Mouse (Mus musculus) layer of hippocampus, adult 18-20 months (tissue): ENCODE measurements around the gene Plch2. TPM values are rescaled to one million over a fixed set of nuclear protein-coding genes. Genes with fewer than 3 reads are reported as not detected.

Experiments
- DNase-seq, 2 experiments: peaks; one replicate each; pipeline ENCODE4 v3.0.0; 2022; ENCODE audit warnings: low spot score in 2 of 2
- total RNA-seq, 2 experiments: library from RNA; stranded (reverse); gene quantifications; 2 replicates each; pipeline ENCODE4 v1.2.3; 2021

The Plch2 gene
- total RNA-seq, 2 experiments from 2014 or later, result 93.4 to 102 TPM

DNA sequence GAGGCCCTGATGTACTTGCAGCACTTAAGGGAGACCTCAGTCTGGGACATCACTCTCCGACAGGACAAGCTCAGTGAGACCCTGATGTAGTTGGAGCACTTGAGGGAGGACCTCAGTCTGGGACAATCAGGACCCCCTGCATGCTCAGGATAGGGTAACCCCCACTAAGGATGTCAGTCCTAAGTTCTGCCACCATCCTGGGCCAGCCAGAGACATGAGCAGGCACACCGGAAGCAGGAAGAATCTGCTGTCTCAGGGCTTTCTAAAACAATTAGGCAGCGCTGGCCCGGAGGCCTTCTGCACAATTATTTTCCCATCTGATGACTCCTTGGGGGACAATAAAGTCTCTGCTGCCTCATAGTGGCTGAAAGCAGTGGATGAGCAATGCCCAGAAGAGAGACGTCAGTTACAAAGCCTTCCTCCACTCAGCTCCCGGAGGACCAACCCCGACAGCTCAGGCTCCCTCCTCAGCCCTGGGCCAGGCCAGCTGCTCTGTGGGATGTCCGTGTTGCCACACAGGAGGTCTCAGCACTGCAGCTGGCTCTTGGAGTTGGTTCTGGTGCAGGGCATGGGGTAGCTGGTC lies 59.9 kb downstream of the Plch2 start:
- DNase-seq, result no peak

DNA sequence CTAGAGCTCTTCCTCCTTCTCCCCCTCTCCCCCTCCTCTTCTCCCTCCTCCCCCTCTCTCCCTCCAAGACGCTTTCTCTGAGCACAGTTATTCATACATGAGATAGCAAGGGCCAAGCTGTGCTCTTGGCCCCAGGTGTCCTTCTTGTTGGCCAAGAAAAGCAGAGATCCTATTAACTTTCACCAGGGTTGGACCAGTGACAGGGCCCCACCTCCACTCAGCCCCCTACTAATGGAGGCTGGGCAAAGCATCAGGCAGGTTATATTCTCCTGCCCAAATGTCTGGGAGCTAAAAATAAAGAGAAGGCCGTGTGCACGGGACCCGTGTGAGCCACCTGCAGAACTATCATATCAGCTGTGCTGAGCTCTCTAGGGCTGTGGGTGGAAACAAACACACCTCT lies 61.7 kb downstream of the Plch2 start:
- DNase-seq, result no peak

DNA sequence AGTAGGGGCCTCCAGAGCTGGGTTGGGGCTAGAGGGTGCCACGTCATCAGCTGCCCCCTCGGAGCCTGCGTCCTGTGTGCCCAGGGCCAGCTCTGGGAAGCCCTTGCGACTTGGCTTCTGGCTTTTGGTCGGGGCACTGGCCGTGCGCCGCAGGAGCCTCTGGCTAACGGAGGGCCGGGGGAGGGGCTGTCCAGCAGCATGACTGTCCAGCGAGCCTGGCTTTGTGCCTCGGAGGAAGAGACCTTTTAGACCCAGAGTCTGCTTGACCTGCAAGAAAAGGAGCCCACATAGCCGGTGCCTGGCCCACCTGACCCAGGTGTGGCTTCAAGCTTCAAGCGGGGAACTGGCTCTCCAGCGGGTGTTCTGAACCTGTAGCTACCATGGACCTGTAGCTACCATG lies 69.8 kb downstream of the Plch2 start:
- DNase-seq, result no peak

DNA sequence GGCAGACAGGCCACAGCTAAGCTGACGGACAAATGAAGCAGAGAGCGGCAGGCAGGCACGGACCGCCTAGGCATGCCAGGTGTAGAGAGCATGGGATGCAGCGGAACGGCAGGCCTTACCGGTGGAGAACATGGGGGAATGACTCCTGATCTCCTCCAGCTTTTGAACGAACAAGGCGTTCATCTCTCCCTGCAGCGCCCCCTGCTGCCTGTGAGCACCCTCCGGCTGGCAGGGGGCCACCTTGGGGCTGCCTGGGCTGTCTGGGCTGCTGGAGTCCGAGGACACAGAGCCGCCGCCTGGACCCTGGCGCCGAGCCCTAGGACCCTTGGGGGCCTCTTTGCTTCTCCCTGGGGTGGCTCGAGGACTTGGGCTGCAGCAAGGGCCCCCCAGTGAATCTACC lies 70.5 kb downstream of the Plch2 start:
- peak; percentile 68 to 88 for DNase-seq

DNA sequence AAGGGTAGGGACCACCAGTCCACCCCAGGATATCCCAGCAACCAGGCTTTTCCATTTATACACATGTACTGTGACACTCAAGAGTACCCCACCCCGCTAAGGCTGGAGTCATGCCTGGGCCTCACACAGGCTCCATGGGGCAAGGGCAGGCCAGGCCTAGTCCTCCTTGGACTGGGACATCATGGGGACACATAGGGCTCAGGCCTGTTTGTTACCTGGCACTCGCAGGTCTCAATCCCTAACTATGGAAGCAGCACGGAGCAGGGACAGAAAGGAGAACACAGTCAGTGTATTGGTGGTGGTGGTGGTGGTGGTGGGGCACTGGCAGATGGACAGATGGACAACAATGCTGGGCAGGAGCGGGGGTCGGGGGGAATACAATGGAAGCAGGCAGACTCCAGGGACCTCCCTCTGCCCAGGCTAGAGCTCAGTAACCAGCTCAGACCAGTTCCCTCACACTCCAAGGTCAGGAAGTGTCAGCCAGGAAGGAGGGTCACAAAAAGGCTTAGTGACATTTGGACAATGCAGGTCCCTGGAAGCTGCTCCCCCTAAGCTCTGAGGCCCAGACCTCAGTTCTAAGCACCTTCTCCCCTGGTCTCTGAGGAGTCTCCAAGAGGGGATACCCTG lies 71.3 kb downstream of the Plch2 start:
- no peak for DNase-seq

DNA sequence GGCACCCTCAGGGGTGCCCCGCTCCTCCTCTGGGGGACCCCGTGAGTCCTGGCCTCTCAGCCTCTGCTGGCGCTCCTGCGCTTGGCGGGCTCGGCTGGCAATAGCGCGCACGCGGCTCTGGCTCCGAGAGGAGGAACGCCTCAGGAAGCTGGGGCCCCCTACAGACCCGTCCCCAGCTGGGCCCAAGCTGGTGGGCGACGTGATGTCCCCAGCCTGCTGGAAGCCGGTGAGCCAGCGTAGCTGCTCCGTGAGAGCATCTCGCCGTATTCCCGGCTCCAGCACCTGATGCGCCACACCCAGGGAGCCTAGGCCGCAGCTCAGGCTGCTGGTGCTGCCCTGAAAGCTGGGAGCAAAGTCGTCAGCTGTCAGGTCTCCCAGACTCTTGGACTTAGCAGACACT lies 72.8 kb downstream of the Plch2 start:
- no peak for DNase-seq

DNA sequence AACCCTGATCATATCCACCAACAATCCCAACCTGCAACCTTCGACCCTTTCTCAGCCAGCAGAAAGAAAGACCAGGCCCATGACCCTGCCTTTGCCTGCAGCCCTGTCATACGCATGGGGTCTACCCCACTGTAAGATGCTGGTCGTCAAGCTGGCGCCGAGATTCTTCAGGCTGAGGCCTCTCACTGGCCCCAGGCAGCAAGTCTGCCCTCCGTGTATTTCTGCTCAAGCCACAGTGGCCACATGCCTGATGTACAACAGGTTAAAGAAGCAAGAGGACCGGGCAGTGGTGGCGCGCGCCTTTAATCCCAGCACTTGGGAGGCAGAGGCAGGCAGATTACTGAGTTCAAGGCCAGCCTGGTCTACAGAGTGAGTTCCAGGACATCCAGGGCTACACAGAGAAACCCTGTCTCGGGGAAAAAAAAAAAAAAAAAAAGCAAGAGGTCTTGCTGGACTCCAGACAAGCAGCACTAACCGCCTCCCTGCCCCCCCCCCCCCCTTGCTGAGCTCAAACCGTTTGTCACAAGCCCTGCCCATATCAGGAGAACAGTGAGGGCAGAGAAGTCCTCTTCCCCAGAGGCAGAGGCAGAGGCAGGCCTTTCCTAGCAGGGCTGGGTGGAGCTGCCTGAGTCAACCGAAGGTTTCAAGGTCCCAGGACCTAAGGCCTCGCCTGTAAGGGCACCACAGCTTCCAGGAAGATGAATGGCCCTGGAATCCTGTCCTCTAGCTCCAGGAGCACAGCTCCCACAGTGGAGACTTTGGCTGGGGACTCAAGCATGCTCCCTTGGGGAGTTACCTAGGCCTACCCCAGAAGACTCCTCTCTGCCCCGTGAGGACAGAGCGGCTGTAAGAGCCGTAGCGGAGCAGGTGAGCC lies 74.1 kb downstream of the Plch2 start:
- DNase-seq, result no peak

DNA sequence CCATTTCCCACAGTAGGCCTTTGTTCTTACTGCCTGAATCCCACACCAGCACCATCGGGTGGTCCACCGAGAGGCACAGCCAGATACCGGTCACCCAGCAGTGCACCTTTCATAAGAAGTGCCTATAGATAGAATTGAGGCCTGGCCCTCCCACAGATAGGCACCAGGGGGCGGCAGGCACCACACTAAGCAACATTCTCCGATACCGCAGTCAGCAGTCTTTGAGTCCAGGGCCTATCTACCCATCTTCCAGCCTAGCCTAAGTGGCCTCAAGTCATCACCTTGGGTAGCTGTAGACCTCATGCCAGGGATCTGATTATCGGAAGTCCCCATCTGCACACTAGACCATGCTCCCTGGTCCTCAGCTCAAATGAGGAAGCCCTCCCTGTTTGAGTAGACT lies 75.1 kb downstream of the Plch2 start:
- DNase-seq, result peak; percentile 56 to 85

DNA sequence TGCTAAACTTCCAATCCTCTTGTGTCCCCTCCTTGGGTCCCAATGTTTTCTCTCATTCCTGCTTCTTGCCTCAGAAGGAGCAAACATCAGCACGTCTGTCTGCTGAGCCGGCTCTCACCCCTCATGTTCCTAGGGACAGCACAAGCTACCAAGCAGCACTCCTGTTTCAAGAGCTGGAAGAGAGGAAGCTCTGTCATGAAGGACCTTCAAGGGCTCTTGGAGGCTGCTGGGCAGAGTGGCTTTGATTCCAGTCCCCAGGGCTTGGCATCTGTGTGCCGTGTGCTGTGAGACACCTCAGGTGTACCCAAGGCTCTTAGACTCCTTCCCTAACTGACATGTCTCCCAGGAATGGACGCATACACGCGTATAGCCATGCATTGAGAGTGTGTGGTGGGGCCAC lies 75.5 kb downstream of the Plch2 start:
- no peak for DNase-seq

DNA sequence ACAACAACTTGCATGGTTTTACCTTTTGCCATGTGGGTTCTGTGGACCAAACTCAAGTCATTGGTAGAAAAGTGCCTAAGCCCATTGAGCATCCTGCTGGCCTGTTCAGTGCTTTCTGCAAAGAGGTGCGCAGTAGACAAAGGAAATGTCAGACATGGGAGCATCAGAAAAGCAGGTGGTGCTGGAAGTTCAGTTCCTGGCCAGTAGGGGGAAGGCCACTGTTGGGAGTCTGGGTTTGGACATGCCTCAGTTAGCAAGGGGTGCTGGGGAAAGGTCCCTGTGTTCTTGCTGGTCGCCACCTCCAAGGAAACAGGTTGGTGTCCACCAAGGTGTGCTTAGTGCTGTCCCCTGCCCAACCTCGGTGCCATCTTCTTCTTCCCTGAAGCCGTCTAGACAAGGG lies 76.5 kb downstream of the Plch2 start:
- no peak for DNase-seq

DNA sequence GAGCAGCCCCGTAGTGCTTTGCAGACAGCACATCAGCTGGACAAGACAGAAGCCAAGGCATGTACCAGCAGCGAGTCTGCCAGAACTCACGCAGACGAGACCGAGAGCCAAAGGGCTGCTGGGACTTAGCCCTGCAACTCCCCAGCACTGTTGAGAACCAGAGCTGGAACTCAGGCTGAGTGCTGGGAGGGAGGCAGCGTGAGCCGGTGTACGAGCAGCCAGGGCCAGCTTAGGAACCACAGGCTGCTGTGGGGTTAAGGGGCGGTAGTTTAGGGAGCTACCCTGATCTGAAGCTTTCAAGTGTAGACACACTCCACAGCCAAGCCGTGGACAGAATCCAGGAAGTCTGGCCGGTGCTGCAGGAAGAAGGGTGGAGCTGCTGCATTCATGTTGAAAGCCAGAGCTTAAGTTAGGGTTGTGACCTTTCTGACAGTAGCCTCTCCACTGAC lies 82.4 kb downstream of the Plch2 start:
- no peak for DNase-seq

DNA sequence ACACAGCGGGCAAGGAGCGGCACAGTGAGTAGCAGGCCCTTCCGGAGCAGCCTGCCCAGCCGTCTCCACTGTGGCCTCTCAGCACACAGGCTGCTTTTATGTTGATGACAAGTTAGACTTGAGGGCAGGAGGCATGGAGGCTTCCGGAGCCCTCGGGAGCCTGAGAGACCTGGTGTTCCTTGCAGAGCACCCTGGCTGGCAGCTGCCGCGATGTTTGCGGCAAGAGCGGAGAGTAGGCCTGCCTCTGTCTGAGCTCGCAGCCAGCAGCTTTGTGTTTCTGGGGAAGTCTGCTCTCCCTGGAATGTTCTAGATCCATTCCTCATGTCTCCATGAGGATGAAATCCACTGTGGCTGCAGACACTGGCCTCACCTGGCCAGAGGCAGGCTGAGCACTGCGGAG lies 84.0 kb downstream of the Plch2 start:
- DNase-seq, result no peak

DNA sequence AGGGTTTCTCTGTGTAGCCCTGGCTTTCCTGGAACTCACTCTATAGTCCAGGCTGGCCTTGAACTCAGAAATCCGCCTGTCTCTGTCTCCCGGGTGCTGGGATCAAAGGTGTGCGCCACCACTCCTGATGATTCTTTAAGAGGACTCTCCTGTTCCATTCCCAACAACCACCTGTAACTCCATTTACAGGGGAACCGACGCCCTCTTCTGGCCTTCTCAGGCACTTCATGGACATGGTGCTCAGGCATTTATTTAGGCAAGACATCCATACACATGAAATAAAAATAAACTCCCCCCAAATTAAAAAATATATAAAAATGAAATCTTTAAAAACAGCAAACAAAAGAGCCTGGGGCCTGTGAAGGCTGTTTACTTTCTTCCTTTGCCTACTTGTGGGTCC lies 89.4 kb downstream of the Plch2 start:
- DNase-seq, result peak in 1 of 2 experiments; percentile 65

DNA sequence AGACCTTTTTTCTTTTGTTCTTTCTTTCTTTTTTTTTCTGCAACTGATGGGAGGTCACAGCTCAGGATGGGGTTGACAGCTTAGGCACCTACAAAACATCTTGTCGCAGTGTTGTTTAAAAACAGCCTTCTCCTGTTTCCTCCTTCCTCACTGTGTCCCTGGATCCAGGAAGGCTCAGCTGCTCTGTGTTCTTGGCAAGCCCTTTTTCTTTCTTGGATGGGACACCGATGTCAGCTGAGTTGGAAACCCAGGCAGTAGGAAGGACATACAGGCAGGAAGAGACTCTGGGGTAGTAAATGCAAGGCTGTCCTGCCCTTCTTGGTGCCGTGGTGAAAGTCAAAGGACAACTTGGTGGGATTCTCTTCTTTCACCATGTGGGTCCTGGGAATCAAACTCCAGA lies 90.7 kb downstream of the Plch2 start:
- DNase-seq, result no peak

DNA sequence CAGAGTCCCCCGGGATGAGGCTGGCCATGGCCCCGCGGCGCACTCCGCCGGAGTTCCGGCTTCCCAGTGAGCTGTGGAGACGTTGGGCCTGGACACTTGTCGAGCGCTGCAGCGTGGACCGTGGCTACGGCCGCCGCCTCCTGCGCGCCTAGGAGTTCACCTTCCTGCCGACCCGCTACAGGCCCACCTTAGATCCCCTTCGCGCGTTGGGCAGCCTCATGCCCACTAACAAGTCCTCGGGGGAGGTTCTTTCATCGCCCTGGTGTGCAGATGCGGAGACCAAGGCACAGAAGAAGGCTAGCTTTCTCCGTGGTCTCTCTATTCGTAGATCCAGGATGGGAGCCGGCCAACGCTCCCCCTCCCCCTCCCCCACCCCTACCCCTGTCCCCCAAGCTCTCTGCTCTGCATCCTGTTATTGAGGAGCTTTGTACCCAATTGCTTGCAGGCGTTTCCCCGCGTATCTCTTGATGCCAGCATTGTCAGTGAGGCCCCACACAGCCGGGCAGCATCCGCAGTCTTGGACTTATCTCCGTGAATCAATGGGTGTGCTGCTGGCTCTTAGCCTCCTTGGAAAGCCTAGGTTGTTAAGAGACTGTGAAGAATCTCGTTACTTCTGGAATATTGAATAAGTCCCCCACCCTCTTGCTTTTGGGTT lies 91.9 kb downstream of the Plch2 start:
- no peak for DNase-seq

DNA sequence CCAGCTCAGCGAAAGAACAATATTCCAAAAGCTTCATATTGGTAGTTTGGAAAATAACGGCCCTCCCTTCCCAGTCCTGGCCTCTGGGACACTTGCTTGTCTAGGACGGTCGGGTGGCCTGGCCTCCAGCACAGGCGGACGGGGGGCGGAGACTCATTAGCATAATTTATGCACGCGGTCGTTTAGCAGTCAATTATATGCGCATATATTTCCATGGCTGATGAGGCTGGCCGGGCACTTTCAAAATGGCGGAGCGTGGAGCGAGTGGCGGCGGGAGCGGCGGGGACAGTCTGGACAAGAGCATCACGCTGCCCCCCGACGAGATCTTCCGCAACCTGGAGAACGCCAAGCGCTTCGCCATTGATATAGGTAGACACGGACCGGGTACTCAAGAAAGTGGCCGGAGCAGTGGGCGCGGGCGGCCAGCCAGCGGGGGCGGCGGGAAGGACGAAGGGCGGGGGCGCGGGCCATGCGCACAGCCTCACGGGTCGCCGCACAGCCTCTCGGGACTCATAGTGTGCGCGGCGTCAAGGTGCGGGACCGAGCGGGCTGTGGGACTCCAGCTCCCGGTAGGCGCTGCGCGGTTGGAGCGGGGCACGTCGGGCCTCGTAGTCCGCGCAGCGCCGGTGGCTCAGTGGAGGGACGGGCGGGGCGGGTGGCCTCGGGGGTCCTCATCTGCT lies 92.5 kb downstream of the Plch2 start, which contains the start of gene Pank4:
Pank4 (plus strand) TSS at position 223 of the 680 bp plus-strand sequence.
- peak; percentile 88 to 93 for DNase-seq

DNA sequence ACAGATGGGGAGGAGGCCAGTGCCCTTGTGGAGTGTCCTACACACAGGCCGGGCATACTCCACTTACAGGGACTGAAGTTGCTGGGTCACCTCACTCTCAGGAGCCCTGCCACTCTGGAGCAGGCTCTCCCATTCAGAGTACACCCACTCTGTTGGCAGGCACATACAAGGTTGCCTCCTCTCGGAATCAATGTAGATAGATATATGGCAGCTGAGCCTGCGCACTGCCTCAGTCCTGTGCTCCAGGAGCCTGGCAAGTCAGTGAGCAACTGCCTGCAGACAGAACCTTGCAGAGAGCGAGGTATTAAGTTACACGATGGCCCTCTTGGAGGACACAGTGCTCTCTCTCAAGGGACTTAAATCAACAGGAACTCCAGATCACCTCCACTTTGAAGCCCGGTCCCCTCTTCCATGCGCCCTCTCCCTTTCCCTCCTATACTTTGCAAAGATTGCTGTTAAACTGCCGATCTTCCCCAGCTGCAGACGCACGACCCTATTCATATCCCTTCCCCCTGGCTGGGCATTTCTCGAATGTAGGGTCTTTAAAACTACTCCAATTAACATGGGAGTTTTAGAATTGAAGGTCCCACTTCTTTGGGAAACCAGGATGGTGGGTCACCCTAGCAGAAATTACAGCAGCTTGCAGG lies 93.3 kb downstream of the Plch2 start:
- DNase-seq, result peak in 1 of 2 experiments; percentile 45

DNA sequence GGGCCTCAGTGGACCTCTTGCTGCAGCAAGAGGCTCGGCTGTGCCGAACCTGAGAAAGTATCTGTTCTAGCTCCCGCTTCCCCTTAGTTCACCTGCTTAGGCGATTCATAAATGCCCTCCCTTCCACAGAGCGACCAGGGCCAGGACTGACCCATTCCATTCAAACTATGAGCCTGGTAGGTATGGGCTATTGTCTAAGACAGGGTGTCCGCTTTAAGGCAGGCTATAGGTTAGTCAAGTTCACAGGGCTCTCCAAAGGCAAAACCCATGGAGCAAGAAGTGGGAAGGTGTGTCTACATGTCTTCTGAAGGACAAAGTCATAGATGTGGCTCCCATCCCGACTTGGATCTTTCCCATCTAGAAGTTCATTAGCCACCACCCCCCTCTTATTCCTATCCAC lies 93.9 kb downstream of the Plch2 start:
- no peak for DNase-seq

DNA sequence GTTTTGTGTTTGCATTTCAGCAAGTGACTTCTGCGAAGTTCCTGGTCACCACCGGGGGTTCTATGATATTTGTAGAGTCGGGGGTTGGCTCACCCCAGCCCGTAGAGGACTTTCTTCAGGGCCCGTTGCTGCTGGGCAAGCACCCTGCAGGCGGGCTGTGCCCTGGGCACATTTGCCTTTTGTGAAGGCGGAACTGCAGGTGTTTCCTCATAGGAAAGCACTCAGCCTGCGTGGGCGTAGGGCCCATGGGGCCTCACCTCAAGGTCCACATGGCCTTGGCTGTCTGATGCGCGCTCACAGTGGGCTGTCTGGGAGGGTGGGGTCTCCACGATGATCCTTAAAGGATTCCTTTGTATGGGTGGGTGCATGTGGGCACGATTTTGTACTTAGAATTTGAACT lies 94.7 kb downstream of the Plch2 start:
- no peak for DNase-seq

DNA sequence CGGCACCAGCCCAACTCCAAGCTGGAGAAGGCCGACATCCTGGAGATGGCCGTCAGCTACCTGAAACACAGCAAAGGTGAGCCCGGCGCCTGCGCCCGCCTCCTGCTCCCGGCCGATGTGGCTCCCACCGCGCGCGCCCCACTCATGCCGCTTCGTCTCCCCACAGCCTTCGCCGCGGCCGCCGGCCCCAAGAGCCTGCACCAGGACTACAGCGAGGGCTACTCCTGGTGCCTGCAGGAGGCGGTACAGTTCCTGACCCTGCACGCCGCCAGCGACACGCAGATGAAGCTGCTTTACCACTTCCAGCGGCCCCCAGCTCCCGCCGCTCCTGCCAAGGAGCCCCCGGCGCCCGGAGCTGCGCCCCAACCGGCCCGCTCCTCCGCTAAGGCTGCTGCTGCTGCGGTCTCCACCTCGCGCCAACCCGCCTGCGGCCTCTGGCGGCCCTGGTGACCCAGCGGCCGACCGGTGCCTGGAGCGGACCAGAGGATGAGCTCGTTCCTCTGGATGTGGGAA lies 95.3 kb downstream of the Plch2 start:
- DNase-seq, result no peak
